Mouse (Mus musculus): ENCODE measurements around the gene Akap2.

DNA sequence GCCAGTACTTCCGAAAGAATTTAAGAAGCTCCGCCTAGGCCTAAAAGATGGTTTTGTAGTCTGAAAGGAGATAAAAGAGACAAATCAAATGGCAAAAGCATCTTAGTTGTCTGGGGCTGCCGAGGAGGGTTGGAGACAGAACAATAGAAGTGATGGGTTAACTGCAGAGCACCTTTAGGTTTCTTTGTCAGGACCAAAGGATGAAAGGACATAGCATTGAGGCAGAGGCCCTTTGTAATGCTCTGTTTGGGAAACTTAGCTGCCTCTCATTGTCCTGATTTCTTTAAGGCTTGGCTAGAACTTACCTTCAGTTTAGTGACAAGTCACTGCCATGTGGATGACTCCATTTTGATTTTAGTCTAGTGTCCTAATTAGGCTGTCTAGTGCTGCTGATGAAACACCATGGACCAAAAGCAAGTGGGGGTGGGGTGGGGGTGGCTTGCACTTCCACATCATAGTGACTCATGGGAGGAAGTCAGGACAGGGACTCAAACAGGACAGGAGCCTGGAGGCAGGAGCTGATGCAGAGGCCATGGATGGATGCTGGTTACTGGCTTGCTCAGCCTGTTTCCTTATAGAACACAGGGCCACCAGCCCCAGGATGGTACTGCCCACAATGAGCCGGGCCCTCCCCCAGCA, 52.8 kb downstream of the Akap2 start:
- TF ChIP-seq CTCF (IDR thresholded peaks at IDR 0.05; ENCODE audit: insufficient read depth, low read length), result no peak
- no peak for TF ChIP-seq POLR2A (IDR thresholded peaks at IDR 0.05; ENCODE audit: borderline replicate concordance, extremely low read depth, low read depth, low read length)
